Mouse (Mus musculus): ENCODE data around the gene Znhit3.
"Not testable (repeated sequence)": the region's sequence is repeated elsewhere in the genome, so short reads cannot be mapped to it uniquely, and the experiment has no call there.

Znhit3 gene

DNA sequence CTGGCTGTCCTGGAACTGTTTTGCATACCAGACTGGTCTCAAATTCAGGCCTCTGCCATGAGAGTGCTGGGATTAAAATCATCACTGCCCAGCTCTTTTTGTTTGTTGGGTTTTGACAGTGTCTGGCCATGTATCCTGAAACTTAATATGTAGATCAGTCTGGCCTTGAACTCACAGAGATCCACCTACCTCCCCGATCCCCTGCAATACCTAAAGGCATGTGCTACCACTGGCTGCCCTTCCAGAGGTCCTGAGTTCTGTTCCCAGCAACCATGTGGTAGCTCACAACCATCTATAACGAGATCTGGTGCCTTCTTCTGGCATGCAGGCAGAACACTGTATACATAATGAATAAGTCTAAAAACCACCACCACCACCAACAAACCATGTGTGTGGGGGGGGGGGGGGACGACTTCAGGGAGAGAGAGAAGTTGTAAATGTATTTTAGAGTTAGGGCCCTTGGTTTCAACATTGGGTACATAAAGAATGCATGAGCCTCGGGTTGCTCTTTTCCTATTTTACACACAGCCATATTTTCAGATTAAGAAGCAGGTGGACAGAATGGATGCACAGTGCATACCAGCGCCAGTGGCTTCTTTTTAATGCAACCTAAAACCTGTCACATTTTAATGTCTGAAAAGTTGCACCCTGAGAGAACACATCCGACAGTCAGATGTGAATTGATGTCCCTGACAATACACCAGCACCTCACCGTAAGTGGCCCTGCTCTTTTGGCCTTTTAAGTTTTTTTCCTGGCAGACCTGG, 37.0 kb downstream of the Znhit3 start:
- DNase-seq (ENCODE audit: extremely low read depth, insufficient read length, low spot score), result no peak

GRCm38 (mm10) chr11:84876020-84876419, 40.1 kb downstream of the Znhit3 start:
- not testable (repeated sequence) for DNase-seq (ENCODE audit: extremely low read depth, insufficient read length, low spot score)

DNA sequence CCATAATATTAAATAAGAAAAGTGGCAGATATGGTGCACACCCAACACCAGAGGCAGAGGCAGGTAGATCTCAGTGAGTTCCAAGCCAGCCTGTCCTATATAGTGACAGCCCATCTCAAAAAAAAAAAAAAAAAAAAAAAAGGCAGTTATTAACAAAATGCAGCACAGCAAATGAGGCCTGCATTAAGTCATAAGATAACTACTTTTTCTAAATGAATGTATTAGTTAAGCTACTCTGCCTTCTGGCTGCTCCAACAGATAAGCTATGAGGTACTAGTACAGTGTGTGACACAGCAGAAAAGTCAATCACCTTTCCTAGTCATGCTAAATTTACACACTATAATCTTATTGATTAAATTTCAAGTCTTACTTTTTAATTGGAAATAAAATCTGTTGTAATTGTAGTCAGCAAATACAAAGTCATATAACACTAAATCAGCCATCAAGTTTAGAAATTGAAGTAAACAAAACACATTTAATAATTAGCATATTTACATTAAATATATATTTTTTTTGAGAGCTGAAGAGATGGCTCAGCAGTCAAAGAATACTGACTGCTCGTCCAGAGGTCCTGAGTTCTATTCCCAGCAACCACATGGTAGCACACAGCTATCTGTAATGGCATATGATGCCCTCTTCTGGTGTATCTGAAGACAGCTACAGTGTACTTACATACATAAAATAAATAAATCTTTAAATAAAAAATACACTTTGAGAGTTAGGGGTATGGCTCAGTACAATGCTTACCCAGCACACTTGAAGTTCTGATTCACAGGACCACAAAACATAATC, 42.9 kb downstream of the Znhit3 start:
- DNase-seq (ENCODE audit: extremely low read depth, insufficient read length, low spot score), result no peak

GRCm38 (mm10) chr11:84871548-84872069, 44.6 kb downstream of the Znhit3 start:
- no peak for DNase-seq (ENCODE audit: extremely low read depth, insufficient read length, low spot score)

DNA sequence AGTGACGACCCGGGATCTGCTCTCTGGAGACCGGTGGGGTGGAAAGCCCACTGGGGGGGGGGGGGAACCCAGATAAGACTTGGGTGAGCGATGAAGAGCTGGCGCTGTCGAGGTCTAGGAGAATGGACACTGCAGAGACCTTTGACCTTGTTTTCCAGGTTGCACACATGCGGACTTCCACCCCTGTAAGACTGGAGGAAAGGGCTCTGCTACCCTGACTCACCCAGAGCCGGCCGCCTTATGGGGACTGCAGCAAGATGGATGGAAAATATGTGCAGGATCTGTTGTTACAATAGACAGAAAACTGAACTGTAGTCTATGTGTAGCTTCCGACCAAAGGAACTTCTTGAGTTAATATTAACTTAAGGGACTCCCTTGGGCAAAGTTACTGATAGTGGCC, 45.1 kb downstream of the Znhit3 start:
- no peak for DNase-seq (ENCODE audit: extremely low read depth, insufficient read length, low spot score)

DNA sequence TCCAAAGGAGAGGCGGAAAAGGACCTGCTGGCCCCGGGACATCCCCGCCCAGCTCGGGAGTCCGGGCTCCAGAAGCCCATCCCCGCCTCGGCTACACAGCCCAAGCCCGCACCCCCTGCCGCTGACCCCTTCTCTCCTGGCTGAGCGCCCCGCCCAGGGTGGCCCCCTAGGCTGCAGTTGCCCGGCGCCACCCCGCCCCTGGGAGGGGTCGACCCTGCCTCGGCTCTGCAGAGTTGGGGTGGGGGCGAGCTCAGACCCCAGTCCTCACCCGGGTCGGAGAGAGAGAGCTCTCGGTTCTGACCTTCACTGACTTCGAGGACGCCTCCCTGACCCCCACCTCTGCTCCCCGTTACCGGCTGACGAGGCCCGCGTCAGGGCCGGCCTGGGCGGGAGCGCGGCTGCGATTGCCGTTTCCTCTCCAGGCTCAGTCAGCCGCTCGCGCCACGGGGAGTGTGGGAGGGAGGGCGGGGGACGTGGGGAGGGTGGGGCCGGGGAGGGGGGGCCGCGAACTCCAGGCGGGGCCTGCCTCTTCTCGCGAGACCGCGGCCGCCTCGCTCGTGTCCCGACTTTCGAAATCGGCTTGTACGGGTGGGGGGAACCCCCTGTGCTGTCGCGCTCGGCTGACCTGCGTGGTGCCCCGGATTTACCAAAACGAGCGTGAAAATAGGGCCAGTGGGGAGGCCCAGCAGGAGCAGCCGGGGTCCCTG, 45.7 kb downstream of the Znhit3 start, which contains the start of gene Ggnbp2:
Gene Ggnbp2 (minus strand): TSS at position 481 of the 707 bp plus-strand sequence.
- DNase-seq (ENCODE audit: extremely low read depth, insufficient read length, low spot score), result peak; percentile 94

DNA sequence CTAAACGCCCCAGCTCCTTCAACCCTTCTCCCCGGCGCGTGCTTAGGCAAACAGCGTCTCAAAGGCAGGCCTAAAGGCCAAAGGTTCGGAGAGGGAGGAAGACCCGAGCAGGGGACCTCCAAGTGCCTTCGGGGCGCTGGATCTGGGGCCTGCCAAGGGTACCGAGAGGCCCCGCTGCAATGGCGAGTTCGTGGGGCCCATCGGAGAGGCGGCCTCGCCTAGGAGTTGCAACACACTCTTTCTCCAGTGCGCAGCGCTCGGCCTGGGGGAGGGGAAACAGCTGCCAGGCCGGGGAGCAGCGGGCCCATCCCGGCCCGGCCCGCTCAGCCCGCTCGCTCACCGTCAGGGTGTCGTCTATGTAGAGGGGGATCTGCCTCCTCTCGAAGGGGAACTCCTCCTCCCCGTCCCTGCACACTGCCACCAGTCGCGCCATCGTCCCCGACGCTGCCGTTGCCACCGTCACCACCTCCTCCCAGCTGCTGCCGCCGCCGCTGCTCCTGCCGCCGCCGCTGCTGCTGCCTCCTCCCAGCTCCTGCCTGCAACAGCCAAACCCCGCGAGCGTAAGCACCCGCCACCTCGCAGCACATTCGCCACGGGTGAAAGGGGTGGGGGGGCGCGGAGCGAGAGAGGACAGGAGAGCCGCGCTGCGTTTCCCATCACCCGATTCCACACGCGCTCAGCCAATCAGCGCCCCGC, 46.5 kb downstream of the Znhit3 start:
- peak; percentile 96 for DNase-seq (ENCODE audit: extremely low read depth, insufficient read length, low spot score)

- DNase-seq (ENCODE audit: extremely low read depth, insufficient read length, low spot score), result no peak
Observed at GRCm38 (mm10) chr11:84868786-84869259, 47.3 kb downstream of the Znhit3 start.

- no peak for DNase-seq (ENCODE audit: extremely low read depth, insufficient read length, low spot score)
Observed at GRCm38 (mm10) chr11:84867586-84867985, 48.6 kb downstream of the Znhit3 start.

- DNase-seq (ENCODE audit: extremely low read depth, insufficient read length, low spot score), result no peak
Observed at GRCm38 (mm10) chr11:84865268-84865667, 50.9 kb downstream of the Znhit3 start.
